Mouse (Mus musculus) embryonic stem cell, embryonic (primary cell): ENCODE measurements around the gene Loxl1.

ENCODE experiments used
- CTCF ChIA-PET, 4 experiments: fragments of 300-600 bp in 2 of 4; fragments of 350-600 bp in 2 of 4; sonication (Branson Sonifier 250); formaldehyde crosslinking; loops; one replicate each; lab custom pipeline; 2022; ENCODE audit warnings: inconsistent platforms in 2 of 4; lab: Charles Lee
- POLR2A ChIA-PET, 4 experiments: fragments of 300-600 bp in 2 of 4; fragments of 350-600 bp in 2 of 4; sonication (Branson Sonifier 250); formaldehyde crosslinking; loops; one replicate each; lab custom pipeline; 2022; ENCODE audit warnings: antibody characterized with exemption in 4 of 4, inconsistent platforms in 1 of 4; lab: Charles Lee

The Loxl1 gene

DNA sequence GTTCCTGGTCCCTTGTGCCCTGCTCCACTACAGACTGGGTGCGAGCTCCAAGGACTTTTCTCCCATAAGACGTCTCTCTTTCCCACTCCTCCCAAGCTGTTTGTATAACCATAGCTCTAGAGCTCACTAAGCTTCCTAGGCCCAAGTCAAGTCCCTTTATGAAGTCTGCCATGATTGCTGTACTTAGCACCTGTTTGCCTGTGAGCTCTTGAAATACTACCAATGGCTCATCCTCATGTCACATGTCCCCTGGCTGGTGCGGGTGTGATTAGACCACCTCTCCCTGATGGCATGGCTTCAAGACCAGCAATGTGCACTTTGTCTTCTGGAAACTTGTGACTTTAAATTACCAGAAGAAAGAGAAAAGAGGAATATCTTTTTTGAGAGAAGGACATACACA, 17.6 kb downstream of the Loxl1 start:
- POLR2A ChIA-PET: interaction anchor here in 3 of 4 experiments (0.6 to 4.3 kb wide), 18 partner anchors 8 to 162 kb away, joined by 3 to 46 read pairs (median 5); partner anchors contain the start of genes Loxl1 (in 1 of the 3) and Pml (in 1 of the 3)

DNA sequence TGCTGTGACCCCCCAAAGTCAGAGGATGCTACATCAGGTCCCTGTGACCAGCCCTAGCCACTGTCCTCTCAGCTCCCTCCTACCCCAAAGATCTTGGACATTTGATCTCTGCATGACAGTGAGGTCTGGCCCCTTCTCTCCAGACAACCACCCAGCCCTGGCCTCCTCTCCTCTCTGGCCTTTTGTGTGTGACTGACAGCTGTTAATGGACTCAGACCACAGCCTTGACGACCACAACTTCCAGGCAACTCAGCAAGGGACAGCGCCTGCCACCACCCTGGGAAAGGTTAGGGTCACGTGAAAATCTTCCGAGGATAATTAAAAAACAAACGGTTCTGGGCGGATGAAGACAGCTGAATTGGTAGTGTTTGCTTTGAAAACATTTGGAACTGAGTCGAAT, 18.5 kb downstream of the Loxl1 start:
- ChIA-PET CTCF (interaction anchor here in 2 of 4 experiments (0.9 to 3.0 kb wide), 5 partner anchors 12 to 74 kb away, joined by 3 to 8 read pairs (median 4); no protein-coding TSS in a partner anchor), POLR2A (interaction anchor here in 2 of 4 experiments (0.7 to 4.3 kb wide), 13 partner anchors 10 to 161 kb away, joined by 3 to 46 read pairs (median 5); partner anchors contain the start of gene Pml (in 1 of the 2))

More for the DNA sequence above, 17.6 kb downstream of the Loxl1 start:
- CTCF ChIA-PET: interaction anchor here in 3 of 4 experiments (0.6 to 3.0 kb wide), 13 partner anchors 12 to 75 kb away, joined by 3 to 12 read pairs (median 4); no protein-coding TSS in a partner anchor

DNA sequence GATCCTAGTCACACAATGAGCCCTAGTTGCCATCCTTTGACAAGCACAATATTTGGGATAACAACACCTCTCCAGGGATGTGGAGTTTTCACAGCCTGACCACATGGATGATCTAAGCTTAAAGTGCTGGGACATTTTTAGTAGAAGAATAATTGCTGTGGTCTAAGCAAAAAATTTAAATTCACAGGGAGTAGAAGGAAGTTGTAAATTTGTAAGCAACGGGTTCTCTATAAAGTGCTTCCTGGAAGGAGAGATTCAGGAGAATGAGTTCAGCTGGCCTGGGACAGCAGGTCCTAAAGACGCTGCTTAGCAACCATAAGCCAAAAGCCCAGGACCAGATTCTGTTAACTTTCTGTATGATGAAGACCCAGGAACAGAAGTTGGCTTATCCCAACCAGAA, 23.1 kb downstream of the Loxl1 start:
- ChIA-PET CTCF (no interaction called here), POLR2A (interaction anchor here in 1 of 4 experiments (1.1 to 21.3 kb wide), 4 partner anchors 10 to 45 kb away, joined by 3 to 458 read pairs (median 6); partner anchors contain the start of genes Loxl1 and Pml)

DNA sequence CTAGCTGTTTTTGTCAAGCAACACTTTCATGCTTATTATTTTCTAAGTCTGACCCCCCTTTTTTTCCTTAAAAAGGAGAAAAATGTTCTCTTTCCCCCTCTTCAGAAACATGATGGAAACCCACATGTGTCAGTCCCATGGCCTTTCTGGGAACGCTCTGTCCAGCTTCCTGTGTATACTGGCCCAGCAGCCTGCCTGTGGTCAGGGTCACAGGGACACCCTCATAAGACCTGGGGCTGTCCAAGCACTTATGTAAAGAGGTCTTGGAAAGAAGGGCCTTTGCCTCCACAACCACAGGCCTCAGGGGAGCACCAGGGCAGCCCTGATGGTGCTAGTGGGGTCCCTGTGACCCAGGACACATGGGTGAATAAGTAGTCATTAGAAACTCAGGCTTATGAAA, 23.9 kb downstream of the Loxl1 start:
- ChIA-PET CTCF (interaction anchor here in 1 of 4 experiments (1.5 kb wide), 1 partner anchor 9 kb away, joined by 5 read pairs; no protein-coding TSS in a partner anchor), POLR2A (interaction anchor here in 2 of 4 experiments (1.1 to 21.3 kb wide), 5 partner anchors 9 to 44 kb away, joined by 3 to 458 read pairs (median 6); partner anchors contain the start of genes Loxl1 (in 1 of the 2) and Pml (in 1 of the 2))

DNA sequence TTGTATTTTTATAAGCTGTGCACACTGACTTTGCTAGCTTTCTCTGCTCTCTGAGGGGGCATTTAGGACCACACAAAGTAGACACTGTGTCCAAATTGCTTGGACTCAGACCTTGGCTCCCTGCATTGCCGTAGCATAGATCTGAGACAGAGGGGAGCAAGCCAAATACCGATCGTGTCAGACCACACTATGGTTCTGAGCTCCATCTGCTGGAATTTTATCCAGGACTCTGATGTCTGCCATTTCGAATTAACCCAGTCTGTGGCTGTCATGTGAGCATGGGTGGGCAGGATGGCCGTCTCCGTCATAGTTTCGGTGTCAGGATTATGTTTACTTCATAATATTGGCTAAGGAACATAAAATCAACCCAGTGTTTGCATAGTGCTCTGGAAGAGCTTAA, 29.6 kb downstream of the Loxl1 start:
- ChIA-PET POLR2A (interaction anchor here in 3 of 4 experiments (0.5 to 21.3 kb wide), 20 partner anchors 8 to 638 kb away, joined by 3 to 458 read pairs (median 5); partner anchors contain the start of genes Islr (in 1 of the 3), Islr2 (in 1 of the 3) and Pml (in 1 of the 3)), CTCF (interaction anchor here (0.6 to 6.3 kb wide), 19 partner anchors 8 to 295 kb away, joined by 3 to 65 read pairs (median 4); partner anchors contain the start of genes Pml (in 2 of the 4), Loxl1 (in 1 of the 4) and Stoml1 (in 1 of the 4))

DNA sequence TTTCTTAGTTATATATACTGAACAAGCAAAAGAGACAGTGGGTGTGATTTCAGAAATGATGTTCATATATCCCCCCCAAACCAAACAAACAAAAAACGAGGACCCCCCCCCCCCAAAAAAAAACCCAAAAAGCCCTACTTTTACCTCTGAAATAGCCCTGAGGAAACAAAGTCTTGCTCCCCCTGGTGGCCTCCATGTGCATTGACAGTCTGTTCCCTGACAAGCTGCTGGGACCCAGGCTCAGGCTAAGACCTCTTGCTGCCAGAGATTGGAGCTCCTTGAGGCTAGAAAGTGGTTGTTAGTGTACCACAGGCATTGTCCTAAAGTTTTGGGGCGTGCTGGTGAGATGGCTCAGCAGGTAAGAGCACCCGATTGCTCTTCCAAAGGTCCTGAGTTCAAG, 31.4 kb downstream of the Loxl1 start:
- POLR2A ChIA-PET: interaction anchor here (0.5 to 21.3 kb wide), 41 partner anchors 9 to 470 kb away, joined by 3 to 458 read pairs (median 5); partner anchors contain the start of genes Pml (in 2 of the 4), Stoml1 (in 2 of the 4), Islr (in 1 of the 4) and Islr2 (in 1 of the 4)
- CTCF ChIA-PET: interaction anchor here (0.5 to 6.3 kb wide), 68 partner anchors 10 to 1208 kb away, joined by 3 to 65 read pairs (median 5); partner anchors contain the start of genes Islr (in 2 of the 4), Islr2 (in 2 of the 4), Pml (in 2 of the 4) and Insyn1 (in 1 of the 4)

DNA sequence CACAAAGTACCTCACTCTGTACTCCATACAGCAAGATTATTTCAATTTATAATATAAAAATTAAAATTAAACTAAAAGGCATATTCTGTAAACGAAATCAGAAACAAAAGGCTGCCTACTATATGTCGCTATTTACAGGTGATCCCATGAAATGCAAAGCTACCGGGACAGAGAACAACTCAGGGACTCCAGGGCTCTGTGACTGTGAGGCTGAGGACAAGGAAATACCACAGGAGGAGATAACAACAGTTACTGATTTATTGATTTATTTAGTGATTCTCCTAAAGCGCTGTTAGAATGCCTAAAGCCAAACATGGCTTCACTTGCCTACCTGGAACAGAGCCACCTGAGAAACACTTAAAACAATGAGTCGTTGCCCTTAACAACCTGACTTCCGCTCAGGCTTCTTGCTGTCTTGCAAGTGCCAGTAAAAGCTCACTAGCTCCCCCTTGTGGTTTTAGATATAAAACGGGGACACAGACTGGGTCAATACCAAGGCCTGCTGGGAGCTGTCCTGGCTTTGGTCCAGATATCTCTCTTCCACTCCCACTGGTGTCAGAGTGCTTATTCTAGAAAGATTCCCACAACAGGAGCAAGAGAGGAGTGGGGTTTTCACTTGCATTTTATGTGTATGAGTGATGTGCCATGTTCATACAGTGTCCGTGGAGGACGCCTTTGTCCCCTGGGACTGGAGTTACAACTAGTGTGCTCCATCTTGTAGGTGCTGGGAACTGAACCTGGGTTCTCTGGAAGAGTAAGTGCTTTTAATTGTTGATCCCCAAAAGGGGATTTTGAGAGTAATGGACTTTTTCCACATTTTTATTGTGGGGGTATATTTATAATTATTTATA, 32.5 kb downstream of the Loxl1 start:
- ChIA-PET CTCF (interaction anchor here (0.7 to 6.3 kb wide), 41 partner anchors 8 to 299 kb away, joined by 3 to 65 read pairs (median 6); partner anchors contain the start of genes Islr (in 2 of the 4), Islr2 (in 2 of the 4), Pml (in 2 of the 4) and Loxl1 (in 1 of the 4)), POLR2A (interaction anchor here (0.6 to 21.3 kb wide), 84 partner anchors 8 to 777 kb away, joined by 3 to 458 read pairs (median 6); partner anchors contain the start of genes Pml (in 4 of the 4), Islr (in 3 of the 4), Islr2 (in 3 of the 4) and Nptn (in 3 of the 4))

DNA sequence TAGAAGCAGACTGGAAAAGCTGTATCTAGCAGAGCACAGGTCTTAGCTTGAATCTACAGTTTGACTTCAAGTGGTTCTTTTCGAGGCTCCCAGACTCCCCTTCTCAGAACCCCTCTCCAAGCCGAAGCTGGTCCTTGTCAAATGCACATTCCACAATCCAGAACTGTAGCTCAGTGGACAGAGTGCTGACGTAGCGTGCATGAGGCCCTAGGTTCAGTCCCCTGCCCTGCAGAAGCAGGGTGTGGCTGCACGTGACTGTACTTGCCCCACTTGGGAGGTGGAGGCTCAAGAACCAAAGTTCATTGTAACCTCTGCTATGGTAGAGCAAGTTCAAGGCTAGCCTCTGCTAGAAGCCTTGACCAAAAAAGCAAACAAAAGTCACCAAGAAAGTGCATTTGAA, 33.2 kb downstream of the Loxl1 start:
- CTCF ChIA-PET: interaction anchor here (0.6 to 6.3 kb wide), 25 partner anchors 8 to 299 kb away, joined by 3 to 65 read pairs (median 7); partner anchors contain the start of genes Pml (in 2 of the 4), Islr (in 1 of the 4), Islr2 (in 1 of the 4) and Stoml1 (in 1 of the 4)
- POLR2A ChIA-PET: interaction anchor here (0.6 to 21.3 kb wide), 83 partner anchors 7 to 1377 kb away, joined by 3 to 458 read pairs (median 5); partner anchors contain the start of genes Islr (in 3 of the 4), Islr2 (in 3 of the 4), Nptn (in 3 of the 4) and Pml (in 3 of the 4)

DNA sequence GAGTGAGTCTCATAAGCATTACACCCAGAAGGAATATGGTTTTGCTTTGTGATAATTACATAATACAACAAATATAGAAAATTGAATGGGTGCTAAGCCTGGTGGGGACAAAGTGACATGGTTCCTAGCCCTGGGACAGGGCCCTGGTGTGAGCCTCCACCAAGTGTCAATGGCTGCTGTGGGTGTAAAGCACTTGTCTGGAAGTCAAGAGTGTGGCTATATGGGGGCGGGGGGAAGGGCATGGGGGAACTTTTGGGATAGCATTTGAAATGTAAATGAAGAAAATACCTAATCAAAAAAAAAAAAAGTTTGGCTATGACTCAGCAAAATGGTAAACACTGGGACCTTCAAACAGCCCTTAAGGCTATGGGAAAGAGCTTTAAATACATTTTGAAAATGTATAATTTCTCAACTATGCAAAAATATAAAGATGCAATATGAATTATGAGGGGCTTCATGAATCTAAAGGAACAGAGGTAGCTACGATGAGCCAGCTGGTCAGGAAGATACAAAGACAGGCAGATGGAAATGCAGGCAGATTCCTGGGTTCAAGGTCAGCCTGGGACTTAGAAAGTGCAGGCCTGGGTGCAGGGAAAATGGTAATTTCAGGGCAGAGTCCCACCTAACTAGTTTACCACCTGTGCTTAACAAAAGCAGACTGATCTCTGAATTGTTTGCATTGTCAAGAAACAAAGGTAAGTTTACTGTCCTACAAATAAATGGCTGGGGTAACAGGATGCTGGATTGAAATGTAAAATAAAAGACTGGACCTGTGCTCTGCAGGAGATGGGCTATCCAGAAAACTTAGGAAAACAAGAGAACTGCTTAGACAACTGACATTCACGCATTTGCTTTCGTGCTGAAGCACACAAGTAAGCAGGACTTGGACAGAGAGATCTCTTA, 33.9 kb downstream of the Loxl1 start:
- ChIA-PET CTCF (interaction anchor here in 3 of 4 experiments (0.6 to 6.3 kb wide), 16 partner anchors 7 to 751 kb away, joined by 3 to 65 read pairs (median 8); partner anchors contain the start of genes Islr (in 1 of the 3), Islr2 (in 1 of the 3), Pml (in 1 of the 3) and Stoml1 (in 1 of the 3)), POLR2A (interaction anchor here (0.8 to 21.3 kb wide), 75 partner anchors 6 to 1378 kb away, joined by 3 to 458 read pairs (median 6); partner anchors contain the start of genes Islr (in 3 of the 4), Islr2 (in 3 of the 4), Nptn (in 3 of the 4) and Pml (in 3 of the 4))

DNA sequence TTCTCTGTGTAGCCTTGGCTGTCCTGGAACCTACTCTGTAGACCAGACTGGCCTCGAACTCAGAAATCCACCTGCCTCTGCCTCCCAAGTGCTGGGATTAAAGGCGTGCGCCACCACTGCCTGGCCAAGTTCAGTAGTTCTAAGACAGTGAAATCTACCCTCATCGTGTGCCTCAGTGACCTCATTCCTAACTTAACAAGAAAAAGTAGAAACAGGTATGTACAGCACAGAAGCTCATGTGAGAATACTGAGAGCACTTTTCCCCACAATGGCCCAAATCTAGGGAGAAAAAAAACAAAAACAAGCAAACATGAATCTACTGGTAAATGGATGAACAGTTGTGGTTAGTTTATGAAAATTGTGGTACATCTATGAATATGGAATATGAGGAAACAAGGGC, 34.7 kb downstream of the Loxl1 start:
- ChIA-PET POLR2A (interaction anchor here (0.6 to 21.3 kb wide), 38 partner anchors 6 to 1378 kb away, joined by 3 to 458 read pairs (median 10); partner anchors contain the start of genes Islr (in 2 of the 4), Islr2 (in 2 of the 4), Nptn (in 2 of the 4) and Pml (in 2 of the 4)), CTCF (interaction anchor here in 3 of 4 experiments (0.6 to 6.3 kb wide), 5 partner anchors 6 to 1095 kb away, joined by 3 to 65 read pairs (median 25); partner anchors contain the start of gene Pml (in 1 of the 3))

DNA sequence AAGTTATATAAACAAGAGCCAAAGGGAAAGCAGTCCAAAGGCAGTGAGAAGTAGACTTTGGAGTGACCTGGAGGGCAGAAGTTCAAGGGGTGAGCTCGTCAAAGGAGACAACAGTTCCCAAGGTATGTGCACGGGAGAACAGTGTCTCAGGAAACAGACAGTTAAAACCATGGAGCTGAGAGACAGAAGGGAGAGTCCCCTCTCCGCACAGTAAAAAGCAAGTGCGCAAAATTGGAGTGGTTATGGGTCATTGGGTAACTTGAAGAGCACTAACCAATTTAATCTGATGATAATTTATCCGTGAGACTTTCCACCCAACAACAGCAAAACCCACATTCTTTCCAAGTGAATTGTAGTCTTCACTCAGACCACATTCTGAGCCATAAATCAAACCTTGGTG, 36.6 kb downstream of the Loxl1 start:
- CTCF ChIA-PET: interaction anchor here in 1 of 4 experiments (1.8 kb wide), 1 partner anchor 26 kb away, joined by 4 read pairs; the partner anchor contains the start of gene Pml
- POLR2A ChIA-PET: interaction anchor here (0.6 to 21.3 kb wide), 37 partner anchors 9 to 1383 kb away, joined by 3 to 458 read pairs (median 9); partner anchors contain the start of genes Pml (in 3 of the 4), Nptn (in 2 of the 4), Stoml1 (in 2 of the 4) and Islr (in 1 of the 4)

DNA sequence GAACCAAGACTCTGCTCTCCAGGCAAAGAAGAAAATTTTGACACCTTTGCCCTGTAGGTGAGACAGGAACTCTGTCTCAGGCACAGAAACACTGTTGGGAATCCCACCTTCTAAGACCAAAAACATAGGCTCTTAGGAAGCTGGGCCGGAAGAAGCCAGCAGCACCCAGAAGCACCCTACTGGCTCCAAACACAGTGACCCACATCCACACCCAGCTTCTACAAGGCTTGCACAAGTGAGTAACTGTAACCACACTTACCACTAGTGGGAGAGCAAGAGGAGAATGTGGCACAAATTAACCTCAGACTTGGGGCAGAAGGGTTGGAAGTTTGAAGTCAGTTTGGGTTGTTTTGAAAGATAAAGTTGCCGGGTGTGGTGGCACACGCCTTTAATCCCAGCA, 37.2 kb downstream of the Loxl1 start:
- ChIA-PET CTCF (interaction anchor here in 3 of 4 experiments (0.6 to 1.9 kb wide), 9 partner anchors 10 to 80 kb away, joined by 3 to 11 read pairs (median 4); partner anchors contain the start of genes Pml (in 2 of the 3) and Stoml1 (in 1 of the 3)), POLR2A (interaction anchor here (0.6 to 21.3 kb wide), 56 partner anchors 6 to 1016 kb away, joined by 3 to 458 read pairs (median 7); partner anchors contain the start of genes Pml (in 4 of the 4), Stoml1 (in 3 of the 4), Nptn (in 2 of the 4) and Adpgk (in 1 of the 4))

DNA sequence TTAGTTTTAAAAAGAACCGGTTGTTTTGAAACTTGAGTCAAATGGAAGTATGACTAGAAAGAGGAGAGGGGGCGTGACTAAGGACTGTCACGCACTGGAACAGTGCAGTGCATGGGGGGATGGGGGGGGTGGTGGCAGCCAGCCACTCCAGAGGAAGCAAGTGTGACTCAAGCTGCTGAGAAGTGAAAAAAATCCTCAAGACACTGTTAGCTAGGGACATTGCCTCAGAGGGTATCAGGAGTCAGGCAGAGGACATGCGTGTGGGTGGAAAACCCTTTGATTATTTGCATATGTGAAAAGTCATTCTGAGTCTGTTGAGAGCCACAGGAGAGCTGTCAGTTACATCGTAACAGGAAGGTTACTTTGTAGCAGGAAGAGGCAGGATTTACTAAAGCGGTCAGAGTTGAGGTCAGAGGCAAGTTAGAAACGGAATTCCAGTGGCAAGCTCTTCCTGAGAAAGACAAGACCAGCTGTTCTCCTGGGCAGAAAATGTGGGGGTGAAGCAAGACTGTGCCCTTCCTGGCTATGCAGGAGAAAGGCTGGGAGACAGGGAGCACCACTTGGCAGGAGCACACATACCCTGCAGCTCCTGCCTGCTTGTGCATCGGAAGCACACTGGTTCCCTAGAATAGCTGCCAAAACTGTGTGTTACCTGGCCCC, 37.7 kb downstream of the Loxl1 start:
- ChIA-PET CTCF (interaction anchor here in 3 of 4 experiments (0.6 to 1.9 kb wide), 13 partner anchors 9 to 237 kb away, joined by 3 to 11 read pairs (median 4); partner anchors contain the start of genes Pml (in 2 of the 3) and Stoml1 (in 2 of the 3)), POLR2A (interaction anchor here (0.6 to 21.3 kb wide), 62 partner anchors 6 to 1016 kb away, joined by 3 to 458 read pairs (median 6); partner anchors contain the start of genes Pml (in 4 of the 4), Stoml1 (in 3 of the 4), Adpgk (in 1 of the 4) and Cox5a (in 1 of the 4))

DNA sequence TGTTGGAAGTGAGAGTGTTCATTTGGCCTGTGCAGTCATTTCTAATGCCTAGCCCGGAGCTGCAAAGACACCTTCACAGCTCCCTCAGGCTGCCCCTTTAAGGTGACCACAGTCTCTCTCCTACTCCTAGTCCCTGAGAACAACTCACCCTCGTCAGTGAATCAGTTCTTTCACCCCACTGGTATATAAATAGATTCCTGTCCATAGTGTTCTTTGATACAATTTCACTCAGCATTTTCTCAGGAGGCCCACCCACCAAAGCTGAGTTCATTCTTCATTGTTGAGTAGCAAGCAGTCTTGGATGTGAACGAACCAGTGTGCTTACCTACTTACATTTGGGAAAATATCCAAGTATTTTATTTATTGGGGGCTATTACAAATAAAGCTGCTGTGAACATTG, 38.4 kb downstream of the Loxl1 start:
- CTCF ChIA-PET: interaction anchor here in 3 of 4 experiments (0.9 to 5.0 kb wide), 9 partner anchors 6 to 236 kb away, joined by 3 to 65 read pairs (median 4); partner anchors contain the start of genes Pml (in 2 of the 3) and Stoml1 (in 1 of the 3)
- POLR2A ChIA-PET: interaction anchor here (0.6 to 21.3 kb wide), 57 partner anchors 7 to 1017 kb away, joined by 3 to 458 read pairs (median 7); partner anchors contain the start of genes Pml (in 4 of the 4), Stoml1 (in 3 of the 4), Adpgk (in 1 of the 4) and Cox5a (in 1 of the 4)
